Mouse (Mus musculus) kidney, postnatal 0 days (tissue): Measurements from ENCODE around the gene Hcfc1r1. TPM values are rescaled to one million over a fixed set of nuclear protein-coding genes. Genes with fewer than 3 reads are reported as not detected.

Experiments used
- ATAC-seq: fragments of 200-750 bp; cut with Nextera tagmentation; replicated peaks from 2 replicates; pipeline ENCODE4 v1.8.0; 2017; ENCODE audit warnings: low read depth, moderate number of reproducible peaks, moderate TSS enrichment, moderate library complexity; ENCODE audit not compliant: low FRiP score
- DNase-seq: peaks from one replicate; pipeline ENCODE4 v3.0.0-alpha.2; 2016; ENCODE audit warnings: low spot score
- H3K27ac ChIP-seq: fragments of 300-500 bp; sonication (generic); 2 replicates; pipeline ENCODE4 v1.5.1; 2014; ENCODE audit warnings: mild to moderate bottlenecking
- H3K27me3 ChIP-seq: fragments of 300-500 bp; sonication (generic); 2 replicates; pipeline ENCODE4 v1.6.1; 2014; ENCODE audit warnings: low read length, mixed read lengths; ENCODE audit not compliant: insufficient read depth
- H3K36me3 ChIP-seq: fragments of 300-500 bp; sonication (generic); 2 replicates; pipeline ENCODE4 v1.6.1; 2014; ENCODE audit warnings: low read length, mixed read lengths; ENCODE audit not compliant: insufficient read depth
- H3K4me1 ChIP-seq: fragments of 300-500 bp; sonication (generic); replicated peaks from 2 replicates; pipeline ENCODE4 v1.6.1; 2014; ENCODE audit warnings: antibody characterized with exemption, low read length, mixed read lengths; ENCODE audit not compliant: insufficient read depth
- H3K4me2 ChIP-seq: fragments of 300-500 bp; sonication (generic); 2 replicates; pipeline ENCODE4 v1.6.1; 2014; ENCODE audit warnings: mild to moderate bottlenecking, low read length, moderate library complexity, mixed read lengths
- H3K4me3 ChIP-seq: fragments of 300-500 bp; sonication (generic); replicated peaks from 2 replicates; pipeline ENCODE4 v1.5.1; 2014; ENCODE audit warnings: low read depth, low read length
- H3K9ac ChIP-seq: fragments of 300-500 bp; sonication (generic); 2 replicates; pipeline ENCODE4 v1.6.1; 2014; ENCODE audit warnings: low read depth, low read length
- H3K9me3 ChIP-seq: fragments of 300-500 bp; sonication (generic); replicated peaks from 2 replicates; pipeline ENCODE4 v1.6.1; 2016; ENCODE audit warnings: low read length, inconsistent platforms, mixed read lengths
- CTCF ChIP-seq: IDR thresholded peaks from 2 replicates; pipeline ENCODE4 v1.5.1; 2016; ENCODE audit warnings: antibody characterized with exemption, low read depth, mild to moderate bottlenecking, moderate library complexity
- WGBS: fragments of 180-500 bp; shearing (Covaris S2); extraction: QIAGEN DNeasy Blood & Tissue Kit; methylation state at CpG from one replicate; pipeline ENCODE4 v1.1.7; 2014; 5-methylcytosine and 5-hydroxymethylcytosine counted together
- polyA plus RNA-seq: library from polyadenylated mRNA; unstranded; fragments of >200 nt; fragmentation: Nextera tagmentation; extraction: Ambion mirVana; gene quantifications from 2 replicates; pipeline ENCODE4 v1.2.1, GENCODE M21; 2015

Gene Hcfc1r1
- 116 and 120 TPM in 2 replicates for polyA plus RNA-seq

DNA sequence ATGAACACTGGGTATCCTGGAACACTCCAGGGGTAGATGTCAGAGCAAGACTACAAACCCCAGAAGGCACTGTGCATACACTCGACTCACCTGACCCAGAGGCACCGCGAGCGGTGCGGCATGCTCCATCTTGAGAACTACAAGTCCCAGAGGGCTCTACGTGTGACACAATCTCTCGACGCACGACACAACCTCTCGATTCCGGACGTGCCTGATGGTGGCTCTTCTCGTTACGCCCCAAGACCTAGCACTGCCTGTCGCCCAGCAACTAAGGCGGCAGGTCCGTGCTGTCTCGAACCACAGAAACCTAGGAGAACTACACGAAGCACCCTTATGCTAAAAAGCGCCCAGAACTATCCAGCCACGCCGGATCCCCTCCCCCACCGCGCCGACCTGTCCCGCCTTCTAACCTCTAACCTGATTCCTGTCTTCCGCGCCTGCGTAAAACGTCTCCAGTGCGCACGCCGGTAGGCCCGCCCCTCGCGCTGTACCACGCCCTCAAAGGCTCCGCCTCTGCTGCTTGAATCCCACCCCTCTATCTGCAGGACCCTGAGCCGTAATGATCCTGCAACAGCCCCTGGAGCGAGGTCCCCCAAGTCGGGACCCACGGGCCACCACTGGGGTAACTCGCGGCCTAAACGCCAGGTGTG is at the start of gene Hcfc1r1, which contains the start of gene Thoc6:
TSS of gene Hcfc1r1 (plus strand) at position 173 of the 650 bp plus-strand sequence.
TSS of gene Thoc6 (minus strand) at position 459 of the 650 bp plus-strand sequence.
- peak within 1 kb of the TSS; percentile 69 for H3K4me3 ChIP-seq
- H3K4me1 ChIP-seq, result peaks cover 23% of the 10 kb centered on the region
- H3K27ac ChIP-seq, result peak within 1 kb of the TSS; percentile 82
- DNase-seq (peak; percentile 97), ATAC-seq (peak; percentile 92)
- H3K27me3 ChIP-seq, result no peaks in the 10 kb centered on the region
- 0 out of 2 replicates have a peak, but pooled peaks cover 14% of the 10 kb centered on the region for H3K36me3 ChIP-seq
- peak within 1 kb of the TSS; percentile 64 for H3K9ac ChIP-seq
- H3K9me3 ChIP-seq, result no peaks in the 10 kb centered on the region
- H3K4me2 ChIP-seq, result peak within 1 kb of the TSS; percentile 93
- 0 out of 2 replicates have a peak, but pooled peaks have one; percentile 27 for TF ChIP-seq CTCF
- under 1% methylated on average over 45 of the region's 45 CpGs for WGBS

DNA sequence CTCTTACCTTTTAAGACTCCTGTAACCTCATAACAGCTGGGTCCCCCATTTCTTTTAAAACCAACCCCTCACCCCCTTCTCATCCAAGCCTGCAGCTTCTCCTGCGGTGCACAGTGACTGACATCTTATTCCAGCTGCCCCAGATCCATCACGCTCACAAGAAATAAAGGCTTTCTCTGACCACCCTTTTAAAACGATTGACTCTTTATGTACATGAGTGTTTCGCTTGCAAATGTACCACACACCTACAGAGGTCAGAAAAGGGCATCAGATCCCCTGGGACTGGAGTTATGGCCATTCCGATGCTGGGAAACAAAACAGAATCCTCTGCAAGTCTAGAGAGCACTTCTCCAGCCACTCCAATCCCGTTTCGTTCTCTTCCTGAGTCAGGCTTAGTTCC is 45.6 kb upstream of the Hcfc1r1 start:
- Histone ChIP-seq H3K9ac (no peak overlapping the region), H3K4me1 (no peaks in the 10 kb centered on the region), H3K4me2 (no peak overlapping the region), H3K4me3 (no peak overlapping the region), H3K9me3 (no peaks in the 10 kb centered on the region), H3K27me3 (no peaks in the 10 kb centered on the region), H3K36me3 (no peaks in the 10 kb centered on the region), H3K27ac (no peak overlapping the region)
- 43% methylated on average over 7 of the region's 7 CpGs for WGBS
- ATAC-seq (no peak), DNase-seq (no peak)
- no peak for TF ChIP-seq CTCF

DNA sequence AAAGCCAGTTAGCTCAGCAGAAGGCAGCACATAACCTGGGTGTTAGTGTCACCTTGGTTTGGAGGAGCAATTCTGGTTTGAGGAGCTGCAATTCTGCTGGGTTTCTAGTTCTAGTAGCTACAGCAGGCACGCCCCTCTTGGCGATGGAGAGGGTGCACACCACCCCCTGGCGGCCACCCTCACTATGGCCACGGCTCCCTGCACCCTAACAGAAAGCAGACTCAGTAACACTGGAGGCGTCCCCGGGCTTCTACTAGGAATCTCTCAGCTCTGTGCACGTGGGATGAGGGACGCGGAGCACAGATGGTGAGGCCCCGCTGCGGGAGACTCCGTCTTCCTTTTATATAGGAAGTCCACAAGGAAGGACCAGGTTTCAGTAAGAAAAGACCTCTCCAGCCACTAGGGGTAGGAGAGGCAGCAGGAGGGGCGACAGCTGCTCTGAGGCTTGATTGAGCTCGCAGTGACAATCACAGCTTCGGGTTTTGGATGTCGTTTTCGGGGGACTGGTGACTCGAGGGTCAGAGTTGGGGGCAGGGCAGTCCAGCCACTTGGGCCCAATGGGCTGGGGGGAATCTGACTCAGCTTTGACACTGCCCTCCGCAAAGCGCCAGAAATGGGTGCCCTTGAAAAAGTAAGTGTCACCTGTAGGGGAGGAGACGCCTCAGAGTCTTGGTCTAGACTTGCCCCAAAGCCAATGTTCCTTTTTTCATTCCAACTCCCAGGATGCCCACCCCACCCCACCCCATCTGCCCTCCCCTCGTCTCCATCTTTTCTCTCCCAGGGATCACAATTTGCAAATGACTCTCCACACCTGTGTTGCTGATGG is 43.0 kb upstream of the Hcfc1r1 start:
- 15% methylated on average over 22 of the region's 22 CpGs for WGBS
- no peaks in the 10 kb centered on the region for H3K4me1 ChIP-seq
- DNase-seq (peak; percentile 90), ATAC-seq (peak; percentile 83)
- H3K27me3 ChIP-seq, result no peaks in the 10 kb centered on the region
- H3K4me3 ChIP-seq, result no peak overlapping the region
- H3K27ac ChIP-seq, result no peak overlapping the region
- peak overlapping the region; percentile 46 for H3K4me2 ChIP-seq
- no peaks in the 10 kb centered on the region for H3K36me3 ChIP-seq
- H3K9me3 ChIP-seq, result no peaks in the 10 kb centered on the region
- H3K9ac ChIP-seq, result no peak overlapping the region
- TF ChIP-seq CTCF, result peak; percentile 90

GRCm38 (mm10) chr17:23631241-23631640 is 42.2 kb upstream of the Hcfc1r1 start:
- 89% methylated on average over 8 of the region's 8 CpGs for WGBS
- no peak overlapping the region for H3K4me2 ChIP-seq
- no peaks in the 10 kb centered on the region for H3K36me3 ChIP-seq
- H3K27me3 ChIP-seq, result no peaks in the 10 kb centered on the region
- H3K4me3 ChIP-seq, result no peak overlapping the region
- ATAC-seq, result no peak
- no peak for TF ChIP-seq CTCF
- H3K27ac ChIP-seq, result no peak overlapping the region
- no peak overlapping the region for H3K9ac ChIP-seq
- no peak for DNase-seq
- no peaks in the 10 kb centered on the region for H3K4me1 ChIP-seq
- H3K9me3 ChIP-seq, result no peaks in the 10 kb centered on the region

DNA sequence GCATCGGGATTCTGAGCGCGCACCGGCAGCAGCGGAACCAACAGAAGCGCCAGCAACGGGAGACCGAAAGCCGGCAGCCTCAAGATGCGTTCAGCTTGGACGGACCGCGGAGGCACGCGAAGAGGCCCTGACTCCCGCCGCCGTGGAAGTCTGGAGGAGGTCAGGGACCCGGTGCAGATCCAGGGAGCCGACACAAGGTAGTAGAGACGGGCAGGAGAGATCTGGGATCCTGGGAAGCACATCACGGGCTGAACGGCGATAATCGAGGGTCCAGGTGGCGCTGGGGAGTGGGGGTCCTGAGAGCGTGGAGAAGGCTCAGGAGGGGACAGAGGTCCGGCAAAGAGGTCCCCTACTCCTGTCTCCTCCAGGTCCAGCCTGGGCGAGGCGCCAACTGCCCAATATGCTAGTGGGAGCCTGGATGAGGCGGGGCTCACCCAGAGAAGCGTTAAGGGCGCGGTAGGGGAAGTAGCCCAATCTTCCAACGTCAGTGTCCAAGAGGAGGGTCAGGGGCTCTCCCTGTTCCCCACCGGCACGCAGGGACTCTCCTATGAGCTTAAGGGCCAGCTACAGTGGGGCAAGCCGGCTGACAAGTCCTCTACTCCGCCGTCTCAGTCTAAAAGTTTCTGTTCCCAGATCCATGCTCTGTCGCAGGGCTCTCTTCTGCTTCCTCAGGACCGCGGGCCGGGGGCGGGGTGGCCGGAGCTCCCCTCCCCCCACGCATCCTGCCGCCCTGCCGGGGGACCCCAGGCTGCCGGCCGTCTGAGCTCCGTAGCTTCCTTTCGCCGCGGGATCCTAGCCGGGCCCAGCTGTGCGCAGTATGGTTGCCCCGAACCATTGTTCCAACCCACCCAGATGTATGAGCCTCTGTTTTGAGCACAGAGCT is 28.5 kb upstream of the Hcfc1r1 start, which contains the start of gene Mmp25:
TSS of gene Mmp25 (minus strand) at position 665 of the 883 bp plus-strand sequence.
- peaks cover 6% of the 10 kb centered on the region; the same call in 1 of the 2 replicates for H3K27me3 ChIP-seq
- peak within 1 kb of the TSS; percentile 67 for H3K4me2 ChIP-seq
- H3K9ac ChIP-seq, result peak within 1 kb of the TSS; percentile 53; the same call in 1 of the 2 replicates
- TF ChIP-seq CTCF, result no peak
- under 1% methylated on average over 58 of the region's 58 CpGs for WGBS
- no peaks in the 10 kb centered on the region for H3K9me3 ChIP-seq
- 0 out of 2 replicates have a peak, but pooled peaks have one; percentile 41 for ATAC-seq
- no peaks in the 10 kb centered on the region for H3K4me1 ChIP-seq
- H3K36me3 ChIP-seq, result no peaks in the 10 kb centered on the region
- H3K4me3 ChIP-seq, result peak within 1 kb of the TSS; percentile 43
- DNase-seq, result peak; percentile 46
- no peak within 1 kb of the TSS for H3K27ac ChIP-seq
